Mouse (Mus musculus) layer of hippocampus, adult 11-12 months (tissue): ENCODE data around the gene Galns.
"Not testable (repeated sequence)": the region's sequence is repeated elsewhere in the genome, so short reads cannot be mapped to it uniquely, and the experiment has no call there.

ENCODE experiments used
- DNase-seq: peaks from one replicate; pipeline ENCODE4 v3.0.0; 2022; ENCODE audit warnings: low spot score

Gene Galns

DNA sequence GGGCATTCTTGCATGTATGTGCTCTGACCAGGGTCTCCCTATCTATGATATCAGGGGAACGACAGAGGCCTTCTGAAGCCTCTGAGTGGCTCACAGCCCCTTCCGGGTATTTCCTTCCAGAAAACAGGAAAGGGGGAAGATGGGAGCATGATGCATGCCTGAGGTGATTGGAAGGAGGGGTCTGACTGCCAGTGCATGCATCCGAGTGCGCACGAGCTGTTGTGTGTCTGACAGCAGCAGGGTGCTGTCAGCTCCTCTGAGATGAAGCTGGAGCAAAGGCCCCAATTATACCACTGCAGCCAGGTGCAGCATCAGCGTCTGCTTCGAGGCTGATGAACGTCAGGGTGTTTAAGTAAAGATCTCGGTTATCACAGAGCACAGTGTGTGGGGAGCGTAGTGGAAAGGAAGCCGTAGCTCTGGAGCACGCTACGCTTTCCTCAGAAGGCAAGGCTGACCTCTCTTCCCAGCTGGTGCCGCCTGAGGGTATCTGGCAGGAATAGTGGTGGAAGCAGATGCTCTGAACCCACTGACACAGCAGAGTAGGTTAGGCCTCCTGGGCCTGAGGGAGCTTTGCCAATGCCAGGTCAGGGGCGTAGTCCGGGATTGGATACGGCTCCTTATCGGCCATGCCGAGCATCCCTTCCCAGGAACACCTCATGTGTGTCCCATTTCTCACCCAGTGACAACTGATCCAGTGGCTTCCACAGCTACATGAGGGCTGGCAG is 17.3 kb downstream of the Galns start:
- no peak for DNase-seq

DNA sequence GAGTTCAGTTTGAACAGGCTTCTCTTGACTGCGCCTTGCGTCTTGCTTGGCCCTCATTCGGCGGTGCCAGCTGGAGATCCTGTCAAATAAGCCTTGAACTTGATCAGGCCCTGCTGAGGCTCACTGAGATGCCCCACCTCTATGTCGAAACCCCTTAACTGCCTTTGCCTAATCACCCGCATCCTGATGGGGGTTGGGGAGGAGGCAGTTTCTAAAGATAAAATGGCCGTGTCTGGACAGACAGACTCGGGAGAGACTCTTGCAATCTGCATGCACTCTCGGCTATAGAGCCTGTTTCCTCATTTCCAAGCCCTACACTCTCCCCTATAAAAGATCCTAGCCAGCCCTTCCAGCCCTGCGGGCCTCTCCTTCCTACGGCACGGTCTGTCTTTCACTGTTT is 18.0 kb downstream of the Galns start:
- no peak for DNase-seq

DNA sequence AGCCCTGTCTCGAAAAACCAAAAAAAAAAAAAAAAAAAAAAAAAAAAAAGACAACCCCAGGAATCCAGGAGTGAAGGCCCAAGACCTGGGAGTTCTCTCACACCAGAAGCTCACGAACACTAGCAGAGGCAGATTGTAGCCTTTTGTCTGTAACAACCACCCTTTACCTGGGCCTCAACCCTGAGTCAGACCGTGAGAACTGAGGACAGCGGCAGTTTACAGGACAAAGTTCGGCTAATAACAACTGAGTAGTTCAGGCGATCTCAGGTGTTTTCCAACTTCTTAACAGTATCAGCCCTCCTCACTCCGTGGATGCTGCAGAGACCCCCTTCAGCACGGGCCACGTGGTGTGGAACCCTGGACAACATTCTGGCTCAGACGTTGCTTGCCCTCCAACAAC is 24.5 kb downstream of the Galns start:
- DNase-seq = no peak

DNA sequence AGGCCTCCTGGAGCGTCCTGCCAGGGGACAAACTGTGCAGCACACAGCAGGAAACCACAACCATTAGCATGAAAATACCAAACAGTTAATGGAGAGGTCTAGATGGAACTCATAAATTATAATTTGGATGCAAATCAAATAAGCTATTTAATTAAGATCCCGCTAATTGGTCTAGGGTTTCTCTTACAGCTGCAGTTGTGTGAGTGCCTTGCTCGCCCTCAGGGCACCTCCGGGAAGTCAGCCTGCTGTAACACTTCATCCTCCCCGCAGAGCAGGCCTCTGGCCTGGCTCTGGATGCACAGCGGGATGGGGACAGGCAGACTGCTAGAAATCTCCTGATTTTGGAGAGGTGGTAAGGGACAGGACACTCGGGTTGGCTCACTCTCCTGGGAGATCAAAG is 25.1 kb downstream of the Galns start:
- no peak for DNase-seq

DNA sequence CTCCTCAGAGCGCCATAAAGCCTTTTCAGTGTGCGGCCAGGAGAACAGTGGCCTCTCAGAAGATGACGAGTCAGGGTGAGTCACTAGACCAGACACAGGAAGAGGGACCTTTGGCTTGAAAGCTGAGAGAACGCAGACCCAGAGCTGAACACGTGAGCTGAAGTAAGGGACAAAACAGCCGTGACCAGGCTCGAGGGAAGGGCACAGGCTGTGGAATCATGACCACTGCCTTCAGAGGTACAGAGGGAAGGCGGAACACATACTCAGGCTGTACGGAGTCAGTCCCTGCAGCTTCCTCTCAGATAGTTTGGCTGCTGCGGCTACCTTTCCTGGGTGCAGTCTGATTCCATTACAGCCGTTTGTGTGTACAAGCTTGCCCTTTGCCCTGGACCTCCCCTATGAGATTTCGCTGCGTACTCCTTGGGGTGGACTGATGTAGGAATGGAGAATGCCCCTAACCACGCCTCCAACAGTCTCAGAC is 25.8 kb downstream of the Galns start:
- DNase-seq = no peak

DNA sequence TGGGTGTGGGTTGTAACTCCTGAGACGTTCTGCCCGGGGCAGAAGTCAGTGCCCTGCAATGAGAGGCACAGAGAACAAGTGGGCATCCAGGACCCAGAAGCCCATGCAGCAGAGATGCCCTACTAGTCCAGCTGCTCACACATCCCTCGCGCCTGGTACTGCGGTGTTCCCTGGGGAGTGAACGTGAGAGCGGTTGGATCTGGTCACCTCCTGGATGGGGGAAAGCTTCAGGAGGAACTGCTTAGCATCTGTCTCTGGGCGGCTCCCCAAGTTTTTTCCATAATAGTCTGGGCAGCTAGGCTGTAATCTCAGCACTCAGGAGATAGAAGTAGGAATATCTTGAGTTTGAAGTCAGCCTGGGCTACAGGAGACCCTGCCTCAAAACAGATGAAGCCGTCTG is 26.3 kb downstream of the Galns start:
- DNase-seq = no peak

DNA sequence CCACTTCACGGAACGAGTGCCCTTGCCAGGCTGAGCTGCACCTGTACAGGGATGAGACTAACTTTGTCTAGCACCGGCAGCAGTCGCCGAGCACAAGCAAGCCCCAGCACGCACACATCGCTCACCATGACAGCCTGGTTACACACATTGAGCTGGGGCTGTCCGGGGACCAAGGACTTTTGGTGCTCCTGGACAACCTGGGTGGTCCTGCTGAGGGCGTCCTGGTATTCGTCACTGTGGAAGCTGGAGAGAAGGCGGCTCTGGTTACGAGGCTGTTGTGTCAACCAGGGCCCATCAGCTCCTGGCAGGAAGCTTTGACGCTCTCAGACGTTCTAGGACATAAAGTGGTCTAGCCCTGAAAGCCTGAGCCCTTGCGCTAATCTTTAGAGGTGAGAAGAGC is 30.3 kb downstream of the Galns start:
- no peak for DNase-seq

DNA sequence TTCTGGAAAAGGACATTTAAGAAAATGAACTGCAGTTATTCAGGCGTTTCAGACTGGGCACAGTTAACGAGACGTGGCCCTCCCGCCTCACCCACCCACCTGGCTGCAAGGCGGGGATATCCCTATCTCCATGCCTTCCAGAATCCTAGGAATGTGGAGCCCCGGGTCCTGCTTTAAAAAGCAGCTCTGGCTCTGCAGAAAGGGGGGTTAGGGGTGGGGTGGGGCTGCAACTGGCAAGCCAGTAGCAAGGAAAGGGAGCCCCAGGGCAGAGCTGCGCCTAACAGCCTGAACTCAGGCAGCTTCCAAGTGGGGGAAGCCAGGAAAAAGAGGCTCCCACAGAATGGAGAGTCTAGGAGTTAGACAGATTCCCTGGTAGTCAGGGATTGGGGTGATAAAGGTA is 32.1 kb downstream of the Galns start:
- no peak for DNase-seq

DNA sequence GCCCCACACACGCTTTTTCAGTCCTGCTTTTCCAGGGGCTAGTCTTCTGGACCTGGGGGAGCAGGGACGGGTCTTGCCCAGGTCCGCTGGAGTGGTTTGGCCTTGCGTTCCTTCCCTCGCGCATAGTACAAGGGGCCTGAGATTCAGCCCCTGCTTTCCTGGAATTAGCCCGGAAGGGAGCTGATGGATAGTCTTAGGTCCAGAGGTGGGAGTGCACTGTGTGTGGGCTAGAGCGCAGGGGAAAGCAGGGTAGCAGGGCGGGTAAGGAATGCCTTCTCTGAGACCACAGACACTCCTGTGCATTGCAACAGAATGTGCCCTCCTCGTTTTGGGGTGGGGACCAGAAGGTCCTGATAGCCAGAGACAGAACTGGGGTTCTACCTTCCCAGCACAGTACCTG is 34.1 kb downstream of the Galns start:
- DNase-seq = no peak

DNA sequence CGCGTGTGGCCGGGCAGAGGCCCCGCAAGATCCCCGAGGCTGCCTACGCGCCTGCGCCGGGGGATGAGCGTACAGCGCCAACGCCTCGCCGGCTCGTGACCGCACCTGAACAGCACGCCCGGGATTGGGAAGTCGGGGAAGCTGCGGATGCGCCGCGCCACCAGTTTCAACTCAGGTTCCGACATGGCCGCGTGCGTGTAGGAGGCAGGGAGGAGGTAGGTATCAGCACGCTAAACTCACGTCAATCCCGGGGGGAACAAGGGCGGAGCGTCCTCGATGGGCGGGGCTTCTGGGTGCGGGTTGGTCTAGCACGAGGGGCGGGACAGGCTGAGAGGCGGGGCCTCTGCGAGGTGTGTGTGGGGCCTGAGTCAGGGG is 34.6 kb downstream of the Galns start, which contains the start of gene Aprt:
Gene Aprt, minus strand, starts transcription at position 262 of the 375 bp plus-strand sequence.
- peak; percentile 93 for DNase-seq

DNA sequence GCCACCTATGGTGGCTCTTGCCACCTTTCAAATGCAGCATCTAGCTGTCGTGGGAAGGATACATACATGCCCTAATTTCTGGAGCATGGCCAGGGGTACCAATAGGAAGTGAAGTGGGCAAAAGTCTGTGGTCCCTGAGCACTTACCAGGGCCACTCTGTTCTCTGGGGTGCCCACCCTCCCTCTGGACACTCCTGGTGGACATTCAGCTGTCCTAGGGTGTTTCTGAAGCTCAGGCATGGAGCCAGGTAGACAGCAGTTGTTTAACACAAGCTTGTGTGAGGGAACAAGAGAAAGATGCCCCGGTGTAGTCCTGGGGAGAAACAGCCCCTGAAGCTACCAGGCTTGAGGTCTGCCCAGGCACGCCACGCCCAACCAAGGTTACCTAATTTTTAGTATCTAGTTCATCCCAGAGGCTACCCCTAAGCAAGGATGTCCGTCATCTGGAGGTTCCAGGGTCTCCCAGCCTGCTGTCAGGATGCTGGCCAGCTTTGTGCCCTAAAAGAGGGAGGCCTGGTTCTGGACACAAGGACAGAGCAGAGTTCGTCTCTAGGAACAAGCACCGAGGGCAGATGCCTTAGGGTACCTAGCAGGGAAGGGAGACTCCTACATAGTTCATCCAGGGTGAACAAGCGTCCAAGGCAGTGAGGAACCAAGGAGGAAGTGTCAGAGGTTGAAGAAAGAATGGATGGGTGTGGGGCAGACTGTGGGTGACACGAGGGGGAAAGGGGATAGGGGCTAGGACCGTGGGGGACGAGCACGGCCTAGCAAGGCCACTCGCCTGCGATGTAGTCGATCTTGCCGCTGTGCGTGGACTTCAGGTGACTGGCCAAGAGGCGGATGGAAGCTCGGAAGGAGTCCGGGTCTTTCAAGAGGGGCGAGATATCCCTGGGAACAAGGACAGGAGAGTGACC is 35.3 kb downstream of the Galns start:
- DNase-seq = no peak

DNA sequence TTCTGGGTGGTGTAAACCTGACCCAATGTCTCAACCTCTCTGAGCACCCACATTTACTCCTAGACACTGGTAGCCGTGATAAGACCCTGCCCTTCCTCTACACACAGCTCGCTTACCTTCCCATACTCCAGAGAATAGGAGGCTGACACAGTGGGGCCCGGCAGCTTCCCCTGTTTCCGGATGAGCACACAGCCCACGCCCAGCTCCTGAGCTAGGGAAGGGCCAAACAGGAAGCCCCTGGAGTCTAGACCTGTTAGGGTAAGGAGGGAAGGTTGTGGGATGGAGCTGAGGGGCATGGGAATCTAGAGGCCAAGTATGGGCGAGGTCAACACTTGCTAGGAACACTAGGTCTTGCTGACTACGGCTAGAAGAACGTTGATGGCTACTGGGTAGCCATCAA is 36.0 kb downstream of the Galns start:
- DNase-seq = no peak

DNA sequence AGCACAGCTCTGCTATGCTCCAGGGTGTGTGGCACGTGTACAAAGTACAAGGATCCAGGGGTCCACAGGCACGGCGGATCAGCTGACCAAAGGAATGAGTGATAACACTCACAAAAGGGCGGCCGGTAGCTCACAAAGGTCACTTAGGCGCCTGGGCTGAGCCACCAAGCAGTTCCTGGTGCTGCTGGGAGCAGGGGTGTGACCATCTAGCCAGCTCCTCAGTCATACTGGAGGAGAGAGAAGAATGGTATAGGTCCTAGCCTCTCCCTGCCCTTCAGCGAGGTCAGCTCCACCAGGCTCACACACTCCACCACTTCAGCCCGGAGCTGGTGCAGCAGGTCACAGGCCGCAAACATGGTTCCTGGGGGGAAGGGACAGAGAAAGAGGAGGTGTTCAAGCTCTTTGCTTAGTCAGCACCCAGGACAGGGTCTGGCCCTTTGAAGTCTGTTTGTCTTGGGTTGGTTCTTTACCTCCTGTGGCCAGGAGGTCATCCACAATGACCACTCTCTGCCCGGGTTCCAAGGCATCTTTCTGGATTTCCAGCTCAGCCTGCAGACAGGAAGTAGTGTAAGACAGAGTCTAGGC is 36.5 kb downstream of the Galns start:
- no peak for DNase-seq

DNA sequence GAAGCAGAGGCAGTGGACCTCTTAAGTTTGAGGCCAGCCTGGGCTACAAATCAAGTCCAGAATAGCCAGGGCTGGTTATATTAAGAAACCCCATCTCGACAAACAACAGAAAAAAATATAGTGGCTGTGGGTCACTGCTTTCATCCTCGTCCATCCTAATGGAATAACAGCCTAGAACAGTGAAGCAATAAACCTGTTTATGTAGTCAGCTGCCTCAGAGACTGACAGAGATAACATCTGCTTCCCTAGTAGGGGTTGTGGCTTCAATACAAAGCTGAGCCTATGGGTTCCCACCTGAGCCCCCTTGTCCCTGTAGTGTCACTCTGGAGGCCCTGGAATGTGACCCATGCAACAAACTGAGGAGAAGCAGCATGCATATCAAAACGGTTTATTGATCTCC is 37.0 kb downstream of the Galns start:
- no peak for DNase-seq

DNA sequence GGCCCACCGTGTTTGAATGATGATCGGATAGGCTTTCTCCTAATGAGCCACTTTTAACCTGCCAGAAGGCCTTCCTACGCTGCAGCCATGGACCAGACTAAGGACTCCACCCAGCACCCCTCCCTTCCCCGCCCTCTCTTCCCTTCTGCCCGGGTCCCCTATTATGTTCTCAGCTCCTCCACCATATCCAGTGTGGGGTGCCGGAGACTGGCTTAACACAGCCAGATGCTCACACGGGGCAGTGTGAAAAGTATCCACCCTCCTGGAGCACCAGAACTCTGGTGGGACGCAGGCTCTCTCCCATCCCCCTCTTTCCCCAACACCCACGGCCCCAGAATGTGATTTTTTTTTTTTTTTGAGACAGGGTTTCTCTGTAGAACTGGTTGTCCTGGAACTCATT is 37.7 kb downstream of the Galns start:
- DNase-seq = no peak

DNA sequence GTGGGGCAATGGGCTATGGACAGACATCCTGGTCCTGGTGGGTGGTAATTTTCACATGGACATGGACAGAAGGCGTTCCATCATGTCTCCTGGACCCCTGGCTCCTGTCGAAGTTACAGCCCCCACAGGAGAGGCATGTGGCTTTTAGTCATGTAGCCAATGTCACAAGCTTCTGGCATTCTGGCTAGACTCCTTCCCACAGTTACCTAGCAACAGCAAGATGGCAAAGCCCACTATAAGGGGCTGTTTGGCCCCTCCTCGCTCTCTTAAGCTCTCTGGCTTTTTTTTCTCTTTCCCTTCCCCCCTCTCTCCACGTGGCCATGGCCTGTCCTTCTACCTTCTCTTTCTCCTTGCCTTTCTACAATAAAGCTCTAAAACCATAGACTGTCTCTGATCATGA is 38.1 kb downstream of the Galns start:
- DNase-seq = not testable (repeated sequence)

DNA sequence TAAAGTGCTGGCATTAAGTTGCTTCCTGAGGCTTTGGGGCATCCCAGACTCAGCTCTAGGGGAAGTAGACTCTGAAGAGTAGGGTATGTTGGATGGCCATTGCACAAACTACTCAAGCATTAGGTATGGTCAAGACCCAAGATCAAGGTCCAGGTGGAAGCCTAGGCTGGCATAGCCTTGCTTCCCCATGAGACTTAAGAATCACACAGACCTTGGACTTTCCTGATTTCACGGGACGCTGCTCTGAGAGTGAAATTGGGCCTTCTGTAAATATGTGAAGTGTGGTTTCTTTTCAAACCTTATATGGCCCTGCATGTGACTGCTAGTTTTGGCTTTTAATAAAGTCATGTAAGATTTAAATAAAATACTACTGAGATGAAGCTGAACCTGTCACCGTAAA is 38.5 kb downstream of the Galns start:
- DNase-seq = no peak

DNA sequence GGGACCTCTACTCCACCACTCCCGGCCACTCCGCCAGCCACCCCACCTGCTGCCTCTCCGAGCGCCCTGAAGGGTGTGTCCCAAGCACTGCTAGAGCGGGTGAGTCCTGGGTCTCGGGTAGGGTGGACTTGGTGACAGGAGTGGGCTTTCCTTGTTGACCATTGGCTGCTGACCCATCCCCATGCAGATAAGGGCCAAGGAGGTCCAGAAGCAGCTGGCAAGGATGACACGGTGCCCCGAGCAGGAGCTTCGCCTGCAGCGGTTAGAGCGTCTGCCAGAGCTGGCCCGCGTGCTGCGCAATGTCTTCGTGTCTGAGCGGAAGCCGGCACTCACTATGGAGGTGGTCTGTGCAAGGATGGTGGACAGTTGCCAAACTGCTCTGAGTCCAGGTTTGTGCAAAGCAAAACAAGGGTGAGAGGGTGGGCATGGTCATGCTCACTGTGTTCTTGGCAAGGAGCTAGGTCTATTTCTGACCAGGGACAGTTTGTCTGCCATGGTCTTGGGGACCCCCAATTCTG is 39.5 kb downstream of the Galns start:
- no peak for DNase-seq

DNA sequence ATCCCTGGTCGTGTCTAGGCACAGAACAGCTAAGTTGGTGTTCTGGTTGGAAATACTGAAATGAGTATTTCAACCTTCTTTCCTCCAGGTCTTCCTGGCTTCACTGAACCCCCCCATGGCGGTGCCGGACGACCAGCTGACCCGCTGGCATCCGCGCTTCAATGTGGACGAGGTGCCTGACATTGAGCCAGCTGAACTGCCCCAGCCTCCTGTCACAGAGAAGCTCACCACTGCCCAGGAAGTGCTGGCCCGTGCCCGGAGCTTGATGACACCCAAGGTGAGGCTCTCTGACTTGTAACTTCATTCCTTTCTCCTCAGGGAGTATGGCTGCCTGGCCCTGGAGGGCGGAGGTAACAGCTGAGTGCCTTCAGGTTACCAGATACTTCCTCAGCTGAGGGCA is 40.1 kb downstream of the Galns start:
- no peak for DNase-seq

DNA sequence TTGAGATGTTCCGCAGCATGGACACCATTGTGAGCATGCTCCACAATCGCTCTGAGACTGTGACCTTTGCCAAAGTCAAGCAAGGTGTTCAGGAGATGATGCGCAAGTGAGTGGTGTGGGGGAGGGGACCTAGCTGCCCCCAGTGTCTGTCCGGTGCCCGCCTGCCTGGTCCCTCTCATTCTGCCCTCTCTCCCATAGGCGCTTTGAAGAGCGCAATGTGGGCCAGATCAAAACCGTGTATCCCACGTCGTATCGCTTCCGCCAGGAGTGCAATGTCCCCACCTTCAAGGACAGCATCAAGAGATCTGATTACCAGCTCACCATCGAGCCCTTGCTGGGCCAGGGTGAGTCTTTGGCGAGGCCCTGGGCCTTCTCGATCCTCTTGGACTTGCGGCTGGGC is 41.3 kb downstream of the Galns start:
- no peak for DNase-seq

DNA sequence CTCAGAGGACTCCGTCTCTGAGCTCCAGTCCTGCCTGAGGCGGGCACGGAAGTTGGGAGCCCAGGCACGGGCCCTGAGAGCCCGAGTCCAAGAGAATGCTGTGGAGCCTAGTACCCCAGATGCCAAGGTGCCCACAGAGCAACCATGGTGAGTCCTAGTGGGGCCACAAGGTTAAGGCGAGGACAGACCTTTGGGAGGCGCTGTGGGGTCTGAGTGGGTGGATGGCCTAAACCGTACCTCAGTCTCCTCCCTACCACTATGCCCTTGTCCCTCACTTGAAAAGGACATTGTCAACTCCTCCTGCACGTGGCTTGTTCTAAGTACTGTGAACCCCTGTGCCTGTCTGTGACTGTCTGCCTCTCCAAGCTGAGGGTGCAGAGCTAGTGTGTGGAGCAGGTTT is 41.9 kb downstream of the Galns start:
- no peak for DNase-seq

DNA sequence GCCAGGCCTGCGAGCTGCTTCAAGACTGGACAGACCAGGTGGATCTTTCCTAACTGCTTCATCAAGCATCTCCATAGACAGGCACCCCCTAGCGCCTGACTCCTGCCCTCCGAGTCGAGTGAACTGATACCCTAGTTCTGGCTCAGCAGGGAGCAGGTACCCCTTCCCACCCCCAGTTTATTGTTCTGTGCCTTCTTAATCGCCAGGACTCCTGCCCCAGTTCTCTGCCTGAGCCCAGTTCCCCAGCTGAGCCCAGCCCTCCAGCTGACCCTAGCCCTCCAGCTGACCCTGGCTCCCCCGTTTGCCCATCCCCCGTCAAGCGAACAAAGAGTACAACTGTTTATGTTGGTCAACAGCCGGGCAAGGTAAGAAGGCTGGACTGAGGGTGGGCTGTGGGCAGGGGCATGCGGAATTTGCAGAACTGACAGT is 42.4 kb downstream of the Galns start:
- no peak for DNase-seq

DNA sequence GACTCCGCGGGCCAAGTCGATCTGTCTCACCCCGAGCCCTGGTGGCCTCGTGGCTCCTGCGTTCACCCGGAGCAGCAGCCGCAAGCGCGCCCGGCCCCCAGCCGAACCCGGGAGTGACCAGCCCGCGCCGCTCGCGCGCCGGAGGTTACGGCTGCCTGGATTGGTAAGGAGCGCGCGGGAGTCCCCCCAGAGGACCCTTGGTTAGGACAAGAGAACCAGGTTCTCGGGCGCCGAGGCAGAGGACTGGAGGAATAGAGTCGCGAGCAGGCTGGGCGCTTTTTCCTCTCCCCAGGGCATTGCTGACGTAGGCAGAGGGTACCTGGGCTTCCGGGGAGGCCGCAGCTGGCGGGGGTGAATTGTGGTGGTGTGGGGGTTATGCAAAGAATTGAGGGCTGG is 43.2 kb downstream of the Galns start:
- no peak for DNase-seq
